Mouse (Mus musculus): Measurements from ENCODE around the gene Asb12.
"Not testable (repeated sequence)": the region's sequence is repeated elsewhere in the genome, so short reads cannot be mapped to it uniquely, and the experiment has no call there.

Asb12 gene

GRCm38 (mm10) chrX:95557887-95558286 is at the start of gene Asb12, which contains the start of gene Pfn5:
TSS of gene Asb12 (minus strand) at chrX:95557987.
TSS of gene Pfn5 (plus strand) at chrX:95558104.
- DNase-seq (ENCODE audit: inconsistent age in 2 of 2, low spot score in 1 of 2) = no peak

- DNase-seq (ENCODE audit: inconsistent age in 2 of 2, low spot score in 1 of 2) = no peak
Observed at GRCm38 (mm10) chrX:95600609-95601008, 42.8 kb upstream of the Asb12 start.

- DNase-seq (ENCODE audit: inconsistent age in 2 of 2, low spot score in 1 of 2) = no peak
Observed at GRCm38 (mm10) chrX:95554321-95554720, 3.5 kb downstream of the Asb12 start.

GRCm38 (mm10) chrX:95535493-95535892 is 22.3 kb downstream of the Asb12 start:
- DNase-seq (ENCODE audit: inconsistent age in 2 of 2, low spot score in 1 of 2) = not testable (repeated sequence)

GRCm38 (mm10) chrX:95525166-95525565 is 32.6 kb downstream of the Asb12 start:
- no peak for DNase-seq (ENCODE audit: inconsistent age in 2 of 2, low spot score in 1 of 2)

- no peak for DNase-seq (ENCODE audit: inconsistent age in 2 of 2, low spot score in 1 of 2)
Observed at GRCm38 (mm10) chrX:95523883-95524282, 33.9 kb downstream of the Asb12 start.

GRCm38 (mm10) chrX:95457166-95457565 is 100.6 kb downstream of the Asb12 start:
- DNase-seq (ENCODE audit: inconsistent age in 2 of 2, low spot score in 1 of 2) = no peak

GRCm38 (mm10) chrX:95445866-95446265 is 111.9 kb downstream of the Asb12 start:
- peak in 1 of 2 experiments; percentile 27 for DNase-seq (ENCODE audit: inconsistent age in 2 of 2, low spot score in 1 of 2)

GRCm38 (mm10) chrX:95445141-95445540 is 112.6 kb downstream of the Asb12 start:
- DNase-seq (ENCODE audit: inconsistent age in 2 of 2, low spot score in 1 of 2) = no peak

GRCm38 (mm10) chrX:95444776-95445111 is 113.0 kb downstream of the Asb12 start, which contains the start of gene Amer1:
TSS of gene Amer1 (minus strand) at chrX:95444872.
- DNase-seq (ENCODE audit: inconsistent age in 2 of 2, low spot score in 1 of 2) = peak; percentile 93 to 98

GRCm38 (mm10) chrX:95443898-95444775 is 113.7 kb downstream of the Asb12 start:
- peak; percentile 61 to 85 for DNase-seq (ENCODE audit: inconsistent age in 2 of 2, low spot score in 1 of 2)

GRCm38 (mm10) chrX:95443390-95443789 is 114.4 kb downstream of the Asb12 start:
- DNase-seq (ENCODE audit: inconsistent age in 2 of 2, low spot score in 1 of 2) = peak; percentile 13 to 48

- DNase-seq (ENCODE audit: inconsistent age in 2 of 2, low spot score in 1 of 2) = peak; percentile 12 to 43
Observed at GRCm38 (mm10) chrX:95442261-95442660, 115.5 kb downstream of the Asb12 start.

- peak in 1 of 2 experiments; percentile 47 for DNase-seq (ENCODE audit: inconsistent age in 2 of 2, low spot score in 1 of 2)
Observed at GRCm38 (mm10) chrX:95441290-95441689, 116.5 kb downstream of the Asb12 start.

GRCm38 (mm10) chrX:95438491-95438890 is 119.3 kb downstream of the Asb12 start:
- DNase-seq (ENCODE audit: inconsistent age in 2 of 2, low spot score in 1 of 2) = no peak

GRCm38 (mm10) chrX:95437236-95437635 is 120.6 kb downstream of the Asb12 start:
- DNase-seq (ENCODE audit: inconsistent age in 2 of 2, low spot score in 1 of 2) = no peak
